Mouse (Mus musculus): ENCODE results near the gene Klc4.

Gene Klc4

DNA sequence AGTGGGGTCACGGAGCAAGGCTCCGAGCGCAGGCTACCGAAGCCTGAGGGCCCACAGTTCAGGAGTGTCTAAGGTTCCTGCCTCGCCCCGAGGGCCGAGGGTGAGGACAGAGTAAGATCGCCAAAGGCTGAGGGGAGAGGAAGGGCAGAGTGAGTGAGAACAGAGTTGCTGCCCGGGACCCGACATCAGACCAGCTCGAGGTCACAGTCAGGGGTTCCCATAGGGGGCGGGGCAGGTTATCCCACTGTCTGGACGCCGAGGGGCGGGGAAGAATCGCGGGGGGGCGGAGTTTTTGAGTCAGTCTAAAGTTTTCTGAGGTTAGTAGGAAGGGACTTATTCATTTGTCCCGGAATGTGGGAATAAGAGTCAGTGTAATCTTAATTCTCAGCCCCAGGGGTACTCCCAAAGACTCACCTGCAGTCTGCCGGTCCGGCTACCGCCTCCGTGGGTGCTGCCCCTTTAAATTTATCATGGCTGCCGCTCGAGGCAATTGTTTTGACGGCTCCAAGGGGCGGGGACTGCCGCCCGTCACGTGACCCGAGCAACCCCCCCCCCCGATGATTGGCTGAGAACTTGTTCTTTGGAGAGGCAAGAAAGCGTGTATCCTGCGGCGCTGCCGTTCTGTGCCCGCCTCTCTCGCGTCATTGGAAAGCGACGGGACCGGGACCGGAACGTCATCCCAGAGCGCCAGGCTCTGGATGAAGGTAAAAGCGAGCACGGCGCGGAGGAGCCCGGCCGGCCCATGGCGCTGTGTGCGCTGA is at the start of gene Klc4, which contains the start of gene Mrpl2:
Klc4 (minus strand) TSS at position 462 of the 761 bp plus-strand sequence.
Mrpl2 (plus strand) TSS at position 669 of the 761 bp plus-strand sequence.
- DNase-seq, result peak; percentile 99

DNA sequence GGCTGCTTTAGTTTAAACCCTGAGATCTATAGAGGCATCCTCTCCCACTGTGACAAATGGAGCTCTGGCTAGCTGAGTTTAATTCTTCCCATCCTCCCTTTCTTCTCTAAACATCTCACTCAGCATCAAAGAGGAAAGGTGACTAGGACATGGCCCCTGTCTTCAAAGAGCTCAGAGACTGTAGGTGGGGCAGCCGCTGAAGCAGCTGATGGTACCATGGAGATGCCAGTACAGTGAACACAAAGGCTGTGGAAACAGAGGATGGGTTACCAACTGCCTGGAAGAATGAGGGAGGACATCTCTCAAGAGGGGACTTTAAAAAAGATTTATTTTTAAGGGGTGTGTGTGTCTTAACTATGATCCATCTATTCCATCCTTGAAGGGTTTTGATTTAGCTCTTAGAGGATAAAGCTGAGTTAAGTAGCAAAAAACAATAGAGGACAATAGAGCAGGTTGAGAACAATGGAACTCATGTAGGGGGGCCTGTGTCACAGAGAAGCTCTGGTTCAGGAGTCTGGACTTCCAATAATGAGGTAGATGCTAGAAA is 48.8 kb upstream of the Klc4 start:
- DNase-seq, result no peak

DNA sequence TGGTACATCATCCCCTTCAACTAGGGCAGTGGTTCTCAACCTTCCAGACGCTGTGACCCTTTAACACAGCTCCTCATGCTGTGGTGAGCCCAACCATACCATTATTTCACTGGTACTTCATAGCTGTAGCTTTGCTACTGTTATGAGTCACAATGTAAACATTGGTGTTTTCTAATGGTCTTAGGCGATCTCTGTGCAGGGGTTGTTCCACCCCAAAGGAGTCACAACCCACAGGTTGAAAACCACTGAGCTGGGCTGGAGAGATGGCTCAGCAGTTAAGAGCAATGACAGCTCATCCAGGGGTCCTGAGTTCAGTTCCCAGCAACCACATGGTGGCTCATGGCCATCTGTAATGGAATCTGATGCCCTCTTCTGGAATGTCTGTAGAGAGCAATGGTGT is 45.6 kb upstream of the Klc4 start:
- no peak for DNase-seq

DNA sequence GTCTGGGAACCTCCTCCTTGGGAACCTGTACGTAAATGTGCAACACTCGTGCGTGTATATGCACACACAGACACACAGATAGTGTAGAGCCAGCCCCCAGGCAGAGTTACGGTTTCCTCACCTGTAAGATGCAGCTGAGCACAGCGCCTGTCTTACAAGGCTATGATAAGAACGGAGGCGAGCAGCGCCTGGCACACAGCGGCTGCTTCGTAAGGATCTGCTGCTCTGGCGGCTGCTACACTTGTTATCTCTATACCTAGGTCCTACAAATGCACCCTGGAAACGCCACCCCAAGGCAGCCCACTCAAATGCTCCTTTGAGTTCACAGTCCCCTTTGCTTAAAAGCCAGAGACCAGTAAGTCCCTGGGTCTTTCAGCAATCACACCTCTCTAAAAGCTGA is 44.8 kb upstream of the Klc4 start:
- no peak for DNase-seq

DNA sequence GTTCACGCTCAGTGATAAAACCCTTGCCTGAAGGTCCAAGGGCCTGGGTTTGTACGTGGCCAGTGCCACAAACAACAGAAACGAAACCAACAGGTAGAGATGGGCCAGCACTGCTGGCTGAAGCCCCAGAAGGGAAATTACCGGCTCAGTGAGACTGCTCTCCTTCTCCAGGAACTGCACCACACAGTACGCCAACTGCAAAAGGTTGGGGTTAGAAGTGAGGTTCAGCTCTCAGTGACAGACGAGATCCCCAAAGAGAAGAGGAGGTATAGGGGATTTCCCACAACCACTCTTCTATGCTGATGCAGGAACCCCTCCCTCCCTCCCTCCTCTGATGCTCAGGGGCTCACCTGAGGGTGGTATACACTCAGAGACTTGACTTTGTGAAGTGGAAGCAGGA is 40.1 kb upstream of the Klc4 start:
- no peak for DNase-seq

DNA sequence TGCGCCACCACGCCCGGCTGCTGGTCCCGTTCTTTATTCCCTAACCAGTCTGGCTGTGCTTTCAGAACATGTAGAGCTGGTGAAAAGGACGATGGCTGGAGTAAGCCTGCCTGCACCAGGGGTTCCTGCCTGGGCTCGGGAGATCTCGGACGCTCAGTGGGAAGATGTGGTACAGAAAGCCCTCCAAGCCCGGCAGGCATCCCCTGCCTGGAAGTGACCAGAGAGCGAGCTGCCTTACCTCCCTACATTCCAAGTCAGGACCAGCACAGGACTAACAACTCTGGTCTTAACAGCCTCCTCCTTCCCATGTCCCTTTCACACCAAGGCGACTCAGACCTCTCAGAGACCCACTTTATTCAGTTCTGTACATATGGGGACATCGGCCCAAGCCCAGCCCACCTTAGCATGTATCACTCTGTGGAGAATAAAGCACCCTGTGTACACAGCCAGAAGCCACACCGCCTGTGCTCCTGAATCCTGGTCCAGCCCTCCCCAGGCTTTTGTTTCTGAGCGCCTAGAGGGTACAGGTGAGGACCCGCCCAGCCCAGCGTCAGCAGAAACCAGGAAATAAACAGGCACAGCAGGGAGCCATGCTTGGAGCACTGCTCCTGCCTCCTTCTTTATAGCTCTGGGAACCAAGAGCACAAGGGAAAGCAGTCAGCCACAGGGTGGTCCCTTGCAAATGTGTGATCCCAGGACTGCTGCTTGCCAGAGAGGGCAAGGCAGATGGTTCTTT is 37.0 kb upstream of the Klc4 start:
- DNase-seq, result no peak

DNA sequence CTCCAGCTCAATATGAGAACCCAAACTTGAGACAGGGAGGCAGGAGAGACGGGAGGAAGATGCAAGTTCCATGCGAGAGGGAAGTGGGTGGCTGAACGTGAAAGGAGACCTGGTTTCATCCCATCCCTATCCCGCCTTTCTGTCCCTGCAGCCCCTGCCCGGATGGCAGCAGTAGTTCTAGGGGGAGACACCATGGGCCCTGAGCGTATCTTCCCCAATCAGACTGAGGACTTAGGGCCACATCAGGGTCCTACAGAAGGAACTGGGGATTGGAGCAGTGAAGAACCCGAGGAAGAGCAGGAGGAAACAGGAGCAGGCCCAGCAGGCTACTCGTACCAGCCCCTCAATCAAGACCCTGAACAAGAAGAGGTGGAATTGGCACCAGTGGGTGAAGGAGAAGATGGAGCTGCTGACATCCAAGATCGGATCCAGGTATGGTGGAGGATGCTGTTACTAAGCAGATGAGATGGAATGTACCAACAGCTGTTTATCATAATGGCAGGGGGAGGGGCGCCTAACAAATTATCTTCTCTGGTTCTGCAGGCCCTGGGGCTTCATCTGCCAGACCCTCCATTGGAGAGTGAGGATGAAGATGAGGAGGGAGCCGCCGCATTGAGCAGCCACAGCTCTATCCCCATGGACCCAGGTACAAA is 35.8 kb upstream of the Klc4 start:
- DNase-seq, result no peak

DNA sequence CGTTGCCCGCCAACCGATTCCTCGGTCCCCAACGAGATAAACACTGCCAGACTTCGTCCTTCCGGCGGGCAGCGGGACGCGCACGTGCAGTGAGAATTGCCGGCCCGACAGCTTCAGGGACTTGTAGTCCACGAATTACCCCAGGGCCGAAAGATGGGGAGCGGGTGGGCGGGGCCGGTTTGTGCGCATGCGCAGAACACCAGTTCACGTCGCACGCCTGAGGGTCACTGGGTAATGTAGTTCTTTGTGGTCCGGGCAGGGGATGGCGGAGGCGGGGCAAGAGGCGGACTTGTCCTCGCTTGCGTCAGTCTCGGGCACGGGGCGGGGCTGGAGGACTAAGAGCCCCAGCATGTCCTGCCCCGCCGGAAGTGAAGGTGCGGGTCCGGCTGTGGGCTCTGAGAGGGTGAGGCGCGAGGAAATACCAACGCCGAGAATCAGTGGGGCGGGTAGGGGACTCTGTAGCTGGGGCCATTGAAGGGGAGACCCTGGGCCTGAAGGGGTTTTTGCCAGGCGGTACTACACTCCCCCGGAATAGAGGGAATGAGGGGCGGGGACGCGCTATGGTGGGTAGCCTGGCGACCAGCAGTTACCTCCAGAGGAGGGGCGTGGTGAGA is 35.0 kb upstream of the Klc4 start, which contains the start of gene Klhdc3:
Klhdc3 (minus strand) TSS at position 155 of the 614 bp plus-strand sequence.
- DNase-seq, result peak; percentile 99

DNA sequence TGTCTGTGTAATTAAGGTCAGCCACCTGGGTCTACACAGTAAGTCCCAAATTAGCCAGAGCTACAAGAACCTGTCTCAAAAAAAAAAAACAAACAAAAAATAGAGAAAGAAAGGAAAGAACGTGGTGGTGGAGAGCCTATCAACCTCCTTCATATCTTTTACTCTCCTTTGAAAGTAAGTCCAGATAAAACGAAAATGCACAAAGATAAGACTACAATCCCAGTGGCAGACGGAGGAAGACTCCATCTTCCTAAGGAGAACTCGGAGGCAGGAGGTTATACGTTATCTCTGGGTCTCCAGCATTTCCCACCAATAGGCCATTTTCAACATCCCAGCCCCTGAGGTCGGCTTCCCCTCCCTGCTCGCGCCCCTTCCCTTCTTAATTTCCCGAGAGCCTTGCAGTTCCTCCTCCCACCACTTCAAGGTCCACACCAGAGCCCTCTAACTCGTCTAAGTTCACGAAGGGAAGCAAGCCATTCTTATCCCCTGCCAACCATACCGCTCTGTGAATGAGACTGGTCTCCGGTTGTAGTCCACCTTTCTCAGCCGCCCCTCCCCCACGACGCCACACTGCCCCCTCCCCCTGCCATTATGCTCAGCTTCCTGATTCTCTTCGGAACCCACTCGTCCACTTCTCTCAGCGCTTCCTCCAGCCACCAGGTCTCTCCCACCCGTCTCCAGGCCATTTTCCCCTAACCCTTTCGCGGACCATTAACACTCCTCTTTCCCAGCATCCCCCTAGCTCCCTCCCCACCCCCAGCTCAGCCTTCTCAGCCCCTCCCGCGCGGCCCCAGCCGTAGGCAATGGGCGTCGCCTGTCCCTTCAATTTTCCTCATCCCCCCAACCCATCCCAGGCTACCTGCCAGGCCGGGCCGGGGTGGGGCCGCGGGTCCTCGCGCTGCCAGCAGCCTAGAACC is 34.3 kb upstream of the Klc4 start:
- peak; percentile 74 for DNase-seq

DNA sequence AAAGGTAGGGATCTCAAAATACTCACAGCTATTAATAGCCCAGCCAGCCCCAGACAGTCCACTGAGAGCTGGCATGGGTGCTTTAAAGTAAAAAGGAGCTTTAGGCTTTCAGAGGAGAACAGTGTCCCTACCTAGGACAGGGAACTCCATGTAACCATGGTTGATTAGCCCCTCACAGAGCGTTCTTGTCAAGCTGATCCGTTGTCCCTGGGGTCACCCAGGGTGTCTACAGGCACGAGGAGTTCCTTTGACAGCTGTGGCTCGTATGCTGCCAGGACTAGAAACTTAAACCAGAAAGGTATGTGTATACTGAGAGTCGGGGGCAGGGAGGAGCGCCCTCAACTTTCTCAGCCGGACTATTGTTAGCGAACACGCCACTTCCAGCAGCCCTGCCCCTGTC is 33.1 kb upstream of the Klc4 start:
- DNase-seq, result no peak

DNA sequence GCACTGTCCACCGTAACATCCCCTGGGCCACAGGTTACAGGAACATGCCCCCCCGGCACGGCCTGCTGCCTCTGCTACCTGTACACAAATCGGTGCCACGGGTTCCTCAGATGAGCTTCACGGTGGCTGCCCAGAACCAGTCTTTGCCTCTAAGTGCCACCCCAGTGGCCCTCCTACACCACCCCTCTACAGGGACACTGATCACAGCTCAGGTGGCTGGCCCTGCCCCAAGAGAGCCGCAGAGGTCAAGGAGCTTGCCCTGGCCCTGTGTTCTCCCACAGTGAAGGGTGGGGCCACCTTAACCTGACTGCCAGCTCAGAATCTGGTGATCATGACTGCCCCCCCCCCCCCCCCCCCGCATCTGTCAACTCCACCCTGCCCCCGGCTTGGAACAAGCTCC is 32.6 kb upstream of the Klc4 start, which contains the start of gene Mea1:
Mea1 (plus strand) TSS at position 378 of the 400 bp plus-strand sequence.
- DNase-seq, result no peak

DNA sequence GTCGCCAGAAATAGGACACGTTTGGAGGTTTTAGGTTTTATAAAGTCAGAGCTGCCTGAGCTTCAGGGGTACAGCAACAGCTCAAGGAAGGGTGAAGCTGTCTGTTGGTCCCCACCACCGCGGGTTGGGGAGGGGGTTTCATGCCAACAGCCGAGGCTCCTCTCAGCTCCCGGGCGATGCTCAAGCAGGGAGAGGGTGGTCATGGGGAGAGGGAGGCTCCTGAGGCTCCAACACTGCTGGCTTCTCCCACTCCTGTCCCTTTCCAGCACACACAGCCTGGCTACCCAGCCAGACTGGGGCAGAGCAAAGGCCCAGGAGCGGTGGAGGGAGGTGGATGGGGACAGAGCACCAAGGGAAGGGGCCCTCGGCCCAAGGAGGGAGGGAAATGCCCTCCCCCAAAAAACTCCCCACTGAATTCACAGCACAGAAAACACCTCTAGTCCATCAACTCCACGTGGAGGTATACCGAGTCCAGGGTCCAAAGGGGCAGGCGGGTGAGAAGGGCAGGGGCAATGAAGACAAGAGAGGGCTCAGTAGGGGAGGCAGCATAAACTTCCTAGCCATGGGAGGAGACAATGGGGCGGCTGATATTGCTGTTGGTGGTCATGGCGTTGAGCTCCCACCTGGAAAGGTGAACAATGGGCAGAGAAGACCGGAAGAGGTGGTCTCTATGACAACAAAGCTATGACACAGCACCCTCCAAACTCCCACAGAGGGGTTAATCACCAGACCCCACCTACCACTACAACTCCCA is 28.9 kb upstream of the Klc4 start:
- DNase-seq, result no peak

DNA sequence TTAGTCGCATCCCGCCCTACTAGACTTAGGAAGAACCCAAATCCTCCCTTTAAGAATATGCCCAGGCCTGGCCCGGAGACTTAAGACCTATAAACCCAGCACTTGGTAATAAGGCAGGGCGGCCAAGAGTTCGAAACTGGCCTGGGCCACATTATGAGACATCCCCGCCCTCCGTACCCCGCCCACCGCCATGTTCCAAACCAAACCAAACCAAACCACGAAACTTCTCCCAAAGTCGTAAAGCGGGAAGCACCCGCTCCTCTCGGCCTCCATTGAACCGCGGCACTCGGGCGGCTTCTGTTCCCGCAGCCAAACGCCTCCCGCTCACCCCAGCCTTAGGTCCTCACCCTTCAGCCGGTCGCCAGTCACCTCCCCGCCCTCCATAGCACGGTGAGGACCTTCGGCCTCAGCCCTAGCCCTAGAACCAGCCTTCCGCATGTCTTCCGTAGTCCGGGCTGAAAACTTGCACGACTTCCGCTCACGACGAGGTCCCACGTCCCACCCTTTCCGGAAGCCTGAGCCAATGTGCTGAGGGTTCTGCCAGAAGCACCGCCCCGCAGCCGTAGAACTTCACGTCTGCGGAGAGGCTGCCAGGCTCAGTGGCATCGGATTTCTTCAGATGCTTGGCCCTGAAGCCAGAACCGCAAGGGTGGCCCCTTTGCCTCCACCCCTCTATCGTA is 28.2 kb upstream of the Klc4 start, which contains the start of gene Rrp36:
Rrp36 (minus strand) TSS at position 503 of the 680 bp plus-strand sequence.
- peak; percentile 95 for DNase-seq

DNA sequence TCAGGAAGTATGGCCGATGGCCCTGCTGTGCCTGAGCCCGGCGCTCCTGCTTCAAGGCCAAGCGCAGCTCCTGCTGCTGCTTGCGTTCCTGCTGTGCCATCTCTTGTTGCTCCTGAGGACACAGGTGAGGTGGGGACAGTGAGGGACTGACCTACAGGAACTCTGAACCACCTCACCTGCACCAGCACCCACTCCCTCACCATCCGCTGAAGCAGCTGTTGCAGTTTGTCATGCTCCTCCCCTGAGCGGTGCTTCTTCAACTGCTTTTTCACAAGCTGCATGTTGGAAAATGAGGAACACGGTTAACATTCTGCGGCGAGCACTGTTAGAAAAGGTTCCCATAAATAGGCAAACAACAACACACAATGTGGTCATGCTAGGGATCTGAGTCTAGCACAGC is 24.1 kb upstream of the Klc4 start:
- DNase-seq, result no peak

DNA sequence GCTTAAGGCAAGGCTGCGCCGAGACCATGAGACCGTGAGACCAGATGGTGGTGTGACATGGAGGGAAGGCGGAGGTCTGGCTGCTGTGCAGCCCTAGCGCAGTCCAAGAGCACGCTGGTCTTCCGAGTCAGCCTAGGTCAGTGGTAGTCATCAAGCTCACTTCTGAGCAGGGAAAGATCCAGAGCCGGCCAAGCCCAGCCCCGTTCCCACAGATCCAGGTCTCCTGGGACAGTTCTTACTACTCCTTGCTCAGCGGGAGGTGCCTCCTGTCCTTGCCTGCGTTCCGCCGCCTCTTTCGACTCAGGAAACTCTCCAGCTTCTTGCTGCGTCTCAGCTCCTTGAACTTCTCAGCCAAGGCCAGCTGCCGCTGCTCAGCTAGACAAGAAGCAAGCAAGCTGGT is 21.9 kb upstream of the Klc4 start:
- no peak for DNase-seq

DNA sequence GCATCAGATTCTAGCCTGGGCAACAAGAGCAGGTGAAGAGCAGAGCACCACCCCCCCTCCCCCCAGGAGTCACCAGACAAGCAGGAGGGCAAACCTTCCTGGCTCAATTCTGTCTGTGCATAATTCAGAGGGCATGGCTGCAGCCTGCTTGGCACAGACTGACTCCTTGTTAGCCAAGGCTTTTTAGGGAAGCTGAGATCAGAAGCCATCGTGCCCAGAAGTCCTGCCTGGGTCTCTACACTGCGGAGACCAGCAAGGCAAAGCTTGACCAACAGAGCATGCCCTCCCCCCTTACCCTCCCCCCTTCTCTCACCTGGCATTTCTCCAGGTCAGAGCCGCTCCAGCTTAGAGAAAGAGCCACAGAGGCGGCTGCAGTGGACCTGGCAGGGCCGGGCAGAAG is 16.9 kb upstream of the Klc4 start:
- no peak for DNase-seq

DNA sequence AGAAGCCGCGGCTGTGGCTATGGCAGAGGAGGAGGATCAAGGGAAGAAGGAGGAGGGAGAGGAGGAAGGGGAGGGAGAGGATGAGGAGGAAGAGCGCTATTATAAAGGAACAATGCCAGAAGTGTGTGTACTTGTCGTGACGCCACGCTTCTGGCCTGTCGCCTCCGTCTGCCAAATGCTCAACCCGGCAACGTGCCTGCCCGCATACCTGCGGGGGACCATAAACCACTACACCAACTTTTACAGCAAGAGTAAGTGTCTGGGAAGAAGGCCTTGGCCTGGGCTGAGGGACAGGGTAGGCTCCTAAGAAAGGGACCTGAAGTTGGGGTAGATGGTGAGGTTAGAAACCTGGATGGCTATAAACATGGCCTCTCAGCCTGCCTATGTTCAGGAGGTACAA is 16.2 kb upstream of the Klc4 start:
- no peak for DNase-seq

DNA sequence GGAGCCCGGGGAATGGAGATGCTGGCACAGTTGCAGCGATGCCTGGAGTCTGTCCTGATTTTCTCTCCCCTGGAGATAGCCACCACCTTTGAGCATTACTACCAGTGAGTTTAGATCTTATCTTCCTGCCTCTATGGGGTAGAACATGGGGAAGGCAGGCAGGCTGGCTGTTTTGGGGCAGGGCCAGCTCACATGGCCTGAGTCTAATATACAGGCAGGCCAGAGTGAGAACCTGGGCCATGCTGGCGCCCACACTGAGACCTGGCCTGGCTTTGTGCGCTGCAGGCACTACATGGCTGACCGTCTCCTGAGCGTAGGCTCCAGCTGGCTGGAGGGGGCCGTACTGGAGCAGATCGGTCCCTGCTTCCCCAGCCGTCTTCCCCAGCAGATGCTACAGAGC is 15.5 kb upstream of the Klc4 start:
- no peak for DNase-seq

DNA sequence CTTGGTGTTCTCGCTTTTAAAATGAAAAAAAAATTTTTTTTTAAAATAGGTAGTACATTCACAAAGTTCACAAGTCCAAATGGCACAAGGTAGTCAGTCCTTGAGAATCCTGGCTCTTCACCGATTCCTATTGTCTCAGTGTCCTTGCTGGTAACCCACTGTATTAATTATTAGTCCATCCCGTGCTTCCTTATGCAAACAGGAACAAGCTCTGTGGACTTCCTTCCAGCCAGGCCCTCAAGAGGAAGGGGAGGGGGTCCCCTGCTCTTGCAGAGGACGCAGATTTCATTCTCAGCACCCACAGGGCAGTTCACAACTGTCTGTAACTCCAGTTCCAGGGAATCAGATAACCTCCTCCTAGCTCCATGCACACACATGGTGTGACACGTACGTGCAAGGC is 10.2 kb upstream of the Klc4 start:
- DNase-seq, result no peak

All from retina, postnatal 1 day (tissue).